Mouse (Mus musculus): ENCODE data around the gene Klf7.

Gene Klf7

GRCm38 (mm10) chr1:64003525-64004291, 118.4 kb downstream of the Klf7 start:
- Histone ChIP-seq H3K36me3 (ENCODE audit: control insufficient read depth, insufficient read depth, low read length, poor library complexity, severe bottlenecking) (no peaks in the 10 kb centered on the region), H3K27me3 (ENCODE audit: control insufficient read depth, insufficient read depth, low read length, poor library complexity, severe bottlenecking) (no peaks in the 10 kb centered on the region)
- DNase-seq (ENCODE audit: low read depth, low spot score), result no peak

- Histone ChIP-seq H3K27me3 (ENCODE audit: control insufficient read depth, insufficient read depth, low read length, poor library complexity, severe bottlenecking) (no peaks in the 10 kb centered on the region), H3K36me3 (ENCODE audit: control insufficient read depth, insufficient read depth, low read length, poor library complexity, severe bottlenecking) (no peaks in the 10 kb centered on the region)
- DNase-seq (ENCODE audit: low read depth, low spot score), result no peak
Measured at GRCm38 (mm10) chr1:64002036-64002435, 120.0 kb downstream of the Klf7 start.

GRCm38 (mm10) chr1:64000597-64000996, 121.5 kb downstream of the Klf7 start:
- H3K27me3 ChIP-seq (ENCODE audit: control insufficient read depth, insufficient read depth, low read length, poor library complexity, severe bottlenecking), result no peaks in the 10 kb centered on the region
- DNase-seq (ENCODE audit: low read depth, low spot score), result peak; percentile 40
- H3K36me3 ChIP-seq (ENCODE audit: control insufficient read depth, insufficient read depth, low read length, poor library complexity, severe bottlenecking), result no peaks in the 10 kb centered on the region

- no peaks in the 10 kb centered on the region for H3K36me3 ChIP-seq (ENCODE audit: control insufficient read depth, insufficient read depth, low read length, poor library complexity, severe bottlenecking)
- DNase-seq (ENCODE audit: low read depth, low spot score), result no peak
- no peaks in the 10 kb centered on the region for H3K27me3 ChIP-seq (ENCODE audit: control insufficient read depth, insufficient read depth, low read length, poor library complexity, severe bottlenecking)
Measured at GRCm38 (mm10) chr1:63999481-63999880, 122.6 kb downstream of the Klf7 start.

- Histone ChIP-seq H3K27me3 (ENCODE audit: control insufficient read depth, insufficient read depth, low read length, poor library complexity, severe bottlenecking) (no peaks in the 10 kb centered on the region), H3K36me3 (ENCODE audit: control insufficient read depth, insufficient read depth, low read length, poor library complexity, severe bottlenecking) (no peaks in the 10 kb centered on the region)
- DNase-seq (ENCODE audit: low read depth, low spot score), result no peak
Measured at GRCm38 (mm10) chr1:63998901-63999300, 123.2 kb downstream of the Klf7 start.

- no peaks in the 10 kb centered on the region for H3K27me3 ChIP-seq (ENCODE audit: control insufficient read depth, insufficient read depth, low read length, poor library complexity, severe bottlenecking)
- H3K36me3 ChIP-seq (ENCODE audit: control insufficient read depth, insufficient read depth, low read length, poor library complexity, severe bottlenecking), result no peaks in the 10 kb centered on the region
- peak; percentile 6 for DNase-seq (ENCODE audit: low read depth, low spot score)
Measured at GRCm38 (mm10) chr1:63998139-63998538, 123.9 kb downstream of the Klf7 start.

GRCm38 (mm10) chr1:63995828-63996227, 126.3 kb downstream of the Klf7 start:
- no peaks in the 10 kb centered on the region for H3K36me3 ChIP-seq (ENCODE audit: control insufficient read depth, insufficient read depth, low read length, poor library complexity, severe bottlenecking)
- H3K27me3 ChIP-seq (ENCODE audit: control insufficient read depth, insufficient read depth, low read length, poor library complexity, severe bottlenecking), result no peaks in the 10 kb centered on the region
- DNase-seq (ENCODE audit: low read depth, low spot score), result no peak

GRCm38 (mm10) chr1:63995137-63995492, 127.0 kb downstream of the Klf7 start:
- H3K36me3 ChIP-seq (ENCODE audit: control insufficient read depth, insufficient read depth, low read length, poor library complexity, severe bottlenecking), result no peaks in the 10 kb centered on the region
- no peak for DNase-seq (ENCODE audit: low read depth, low spot score)
- H3K27me3 ChIP-seq (ENCODE audit: control insufficient read depth, insufficient read depth, low read length, poor library complexity, severe bottlenecking), result no peaks in the 10 kb centered on the region

- no peaks in the 10 kb centered on the region for H3K36me3 ChIP-seq (ENCODE audit: control insufficient read depth, insufficient read depth, low read length, poor library complexity, severe bottlenecking)
- DNase-seq (ENCODE audit: low read depth, low spot score), result no peak
- no peaks in the 10 kb centered on the region for H3K27me3 ChIP-seq (ENCODE audit: control insufficient read depth, insufficient read depth, low read length, poor library complexity, severe bottlenecking)
Measured at GRCm38 (mm10) chr1:63994248-63995136, 127.6 kb downstream of the Klf7 start.

GRCm38 (mm10) chr1:63992506-63992905, 129.6 kb downstream of the Klf7 start:
- Histone ChIP-seq H3K27me3 (ENCODE audit: control insufficient read depth, insufficient read depth, low read length, poor library complexity, severe bottlenecking) (no peaks in the 10 kb centered on the region), H3K36me3 (ENCODE audit: control insufficient read depth, insufficient read depth, low read length, poor library complexity, severe bottlenecking) (no peaks in the 10 kb centered on the region)
- DNase-seq (ENCODE audit: low read depth, low spot score), result no peak

- no peak for DNase-seq (ENCODE audit: low read depth, low spot score)
- Histone ChIP-seq H3K27me3 (ENCODE audit: control insufficient read depth, insufficient read depth, low read length, poor library complexity, severe bottlenecking) (no peaks in the 10 kb centered on the region), H3K36me3 (ENCODE audit: control insufficient read depth, insufficient read depth, low read length, poor library complexity, severe bottlenecking) (no peaks in the 10 kb centered on the region)
Measured at GRCm38 (mm10) chr1:63990416-63990815, 131.7 kb downstream of the Klf7 start.

GRCm38 (mm10) chr1:63980733-63981132, 141.3 kb downstream of the Klf7 start:
- DNase-seq (ENCODE audit: low read depth, low spot score), result no peak
- Histone ChIP-seq H3K36me3 (ENCODE audit: control insufficient read depth, insufficient read depth, low read length, poor library complexity, severe bottlenecking) (no peaks in the 10 kb centered on the region), H3K27me3 (ENCODE audit: control insufficient read depth, insufficient read depth, low read length, poor library complexity, severe bottlenecking) (no peaks in the 10 kb centered on the region)
